In the genomic region with DNA sequence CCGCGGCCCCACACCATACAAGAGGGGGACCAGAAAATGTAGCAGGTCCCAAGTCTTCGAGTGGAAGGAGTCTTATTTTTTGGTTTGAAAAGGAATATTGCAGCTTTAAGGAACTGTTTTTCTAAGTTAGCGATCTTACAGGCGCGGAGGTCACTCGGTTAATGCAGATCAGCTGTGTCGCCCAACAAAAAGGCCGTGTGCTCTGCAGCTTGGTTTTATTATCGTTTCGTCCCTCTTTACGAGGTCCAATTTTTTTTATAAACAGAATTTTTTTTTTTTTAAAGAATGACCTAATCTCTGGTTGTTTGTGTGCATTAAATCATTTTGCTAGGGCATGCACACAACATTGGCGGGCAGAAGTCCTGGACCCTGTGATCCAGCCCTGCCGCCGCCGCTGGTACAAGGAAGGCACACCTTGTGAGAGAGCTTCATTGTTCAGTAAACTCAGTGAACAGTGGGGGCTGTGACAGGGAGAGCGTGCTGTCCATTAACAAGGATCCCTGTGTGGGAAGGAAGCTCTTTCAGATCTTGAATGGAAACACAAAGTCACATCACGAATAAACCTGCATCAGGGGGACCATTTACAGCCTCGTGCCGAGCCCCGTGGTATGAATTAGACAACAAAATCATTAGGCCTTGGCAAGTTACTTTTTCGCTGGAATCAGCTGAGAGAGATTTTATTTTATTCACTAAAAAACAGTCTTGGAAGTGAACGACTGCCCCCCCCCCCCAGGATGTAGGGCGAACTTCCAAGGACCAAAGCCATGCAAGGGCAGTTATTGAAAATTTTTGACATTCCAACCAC, we compare ENCODE assay signal across 12 mouse cellular contexts. TPM values are rescaled to one million over a fixed set of nuclear protein-coding genes. Genes with fewer than 3 reads are reported as not detected.
DNase-seq lines count a peak whose midpoint lies in the region; ATAC-seq and TF ChIP-seq lines count a peak whose summit lies in the region.
"Had no signal": no experiment of that assay in that cellular context is flagged by ENCODE, and none has a peak within 500 bp of the region (broad histone marks: within the 10 kb centered on the region; RNA-seq: fewer than 3 reads in every experiment).

No protein-coding gene starts in this region.

- H3K4me2 ChIP-seq in midbrain, embryonic 16.5 days (ENCODE audit: low read length), result peak overlapping the region; percentile 9; the same call in 1 of the 2 replicates
- peak overlapping the region; percentile 21; the same call in 1 of the 2 replicates for H3K4me2 ChIP-seq in forebrain, postnatal 0 days (ENCODE audit: low read depth)
- peak overlapping the region; percentile 43; the same call in 1 of the 2 replicates for H3K4me2 ChIP-seq in kidney, postnatal 0 days (ENCODE audit: low read length)
- H3K4me2 ChIP-seq in stomach, embryonic 16.5 days (ENCODE audit: low read depth, low read length), result peak overlapping the region; percentile 9; the same call in 1 of the 2 replicates

- H3K4me3 ChIP-seq in midbrain, embryonic 16.5 days (ENCODE audit: low read depth, low read length), result no peak overlapping the region
- H3K4me3 ChIP-seq in midbrain, embryonic 10.5 days, result no peak overlapping the region
- H3K4me3 ChIP-seq in forebrain, postnatal 0 days (ENCODE audit: low read depth, low read length), result no peak overlapping the region
- H3K4me3 ChIP-seq in kidney, postnatal 0 days (replicated peaks; ENCODE audit: low read depth, low read length), result no peak overlapping the region
- H3K4me3 ChIP-seq in stomach, embryonic 16.5 days (replicated peaks; ENCODE audit: low read length), result no peak overlapping the region

- DNase-seq in midbrain, embryonic 10.5 days (ENCODE audit: low spot score), result no peak
- DNase-seq in forebrain, postnatal 0 days, result no peak
- peak; percentile 87 for DNase-seq in kidney, postnatal 0 days (ENCODE audit: low spot score)
- no peak for DNase-seq in cerebellum, adult 11-12 months
- no peak for DNase-seq in testis, postnatal 14 days (ENCODE audit: low spot score)
- no peak for DNase-seq in right cerebral cortex, postnatal 10 days (ENCODE audit: low spot score in 2 of 2)
- DNase-seq: gastrocnemius, postnatal 36 days; thymus, postnatal 25 days had no signal

- H3K27me3 ChIP-seq in midbrain, embryonic 16.5 days (ENCODE audit: control insufficient read depth, insufficient read depth, low read depth, low read length), result no peaks in the 10 kb centered on the region
- H3K27me3 ChIP-seq in midbrain, embryonic 10.5 days (ENCODE audit: low read depth, poor library complexity, severe bottlenecking), result peaks cover 4% of the 10 kb centered on the region; the same call in 1 of the 2 replicates
- H3K27me3 ChIP-seq in forebrain, postnatal 0 days (ENCODE audit: insufficient read depth, low read length), result no peaks in the 10 kb centered on the region; the same call in none of the 2 replicates
- H3K27me3 ChIP-seq in kidney, postnatal 0 days (ENCODE audit: insufficient read depth, low read length), result no peaks in the 10 kb centered on the region
- no peaks in the 10 kb centered on the region for H3K27me3 ChIP-seq in stomach, embryonic 16.5 days (ENCODE audit: control insufficient read depth, insufficient read depth, low read length)

- peaks cover 4% of the 10 kb centered on the region; the same call in 1 of the 2 replicates for H3K4me1 ChIP-seq in midbrain, embryonic 16.5 days (ENCODE audit: control insufficient read depth, insufficient read depth, low read length)
- H3K4me1 ChIP-seq in midbrain, embryonic 10.5 days, result peaks cover 28% of the 10 kb centered on the region
- H3K4me1 ChIP-seq in forebrain, postnatal 0 days (ENCODE audit: insufficient read depth), result no peaks in the 10 kb centered on the region
- no peaks in the 10 kb centered on the region for H3K4me1 ChIP-seq in kidney, postnatal 0 days (replicated peaks; ENCODE audit: insufficient read depth, low read length)
- peaks cover 17% of the 10 kb centered on the region for H3K4me1 ChIP-seq in stomach, embryonic 16.5 days (ENCODE audit: control insufficient read depth, insufficient read depth, low read length)
- H3K4me1 ChIP-seq: megakaryocyte, embryonic 14.5 days had no signal

- no peak for ATAC-seq in midbrain, embryonic 16.5 days
- no peak for ATAC-seq in forebrain, postnatal 0 days
- no peak for ATAC-seq in kidney, postnatal 0 days (replicated peaks; ENCODE audit: low FRiP score, low read depth)
- no peak for ATAC-seq in stomach, embryonic 16.5 days (ENCODE audit: insufficient read depth, low FRiP score)

- 65% methylated on average over 24 of the region's 24 CpGs for WGBS in midbrain, embryonic 16.5 days
- 79% methylated on average over 24 of the region's 24 CpGs for WGBS in midbrain, embryonic 10.5 days
- 33% methylated on average over 24 of the region's 24 CpGs for WGBS in forebrain, postnatal 0 days
- 36% methylated on average over 24 of the region's 24 CpGs for WGBS in kidney, postnatal 0 days
- 53% methylated on average over 24 of the region's 24 CpGs for WGBS in stomach, embryonic 16.5 days

- no peak overlapping the region for H3K9ac ChIP-seq in midbrain, embryonic 16.5 days (ENCODE audit: low read depth, low read length)
- no peak overlapping the region for H3K9ac ChIP-seq in forebrain, postnatal 0 days
- H3K9ac ChIP-seq in kidney, postnatal 0 days (ENCODE audit: low read depth, low read length), result peak overlapping the region; percentile 36; the same call in 1 of the 2 replicates
- H3K9ac ChIP-seq in stomach, embryonic 16.5 days (ENCODE audit: low read length), result no peak overlapping the region

- H3K9me3 ChIP-seq in midbrain, embryonic 16.5 days (replicated peaks; ENCODE audit: control insufficient read depth, low read length, poor library complexity, severe bottlenecking), result no peaks in the 10 kb centered on the region
- no peaks in the 10 kb centered on the region for H3K9me3 ChIP-seq in midbrain, embryonic 10.5 days (replicated peaks)
- no peaks in the 10 kb centered on the region for H3K9me3 ChIP-seq in forebrain, postnatal 0 days (ENCODE audit: low read length)
- H3K9me3 ChIP-seq in kidney, postnatal 0 days (replicated peaks; ENCODE audit: low read length), result no peaks in the 10 kb centered on the region
- H3K9me3 ChIP-seq in stomach, embryonic 16.5 days (replicated peaks; ENCODE audit: control insufficient read depth, low read length), result no peaks in the 10 kb centered on the region

- no peak for TF ChIP-seq CTCF in forebrain, postnatal 0 days (IDR thresholded peaks at IDR 0.05; ENCODE audit: low read depth)
- no peak for TF ChIP-seq CTCF in kidney, postnatal 0 days (IDR thresholded peaks at IDR 0.05; ENCODE audit: low read depth)

- H3K27ac ChIP-seq in midbrain, embryonic 16.5 days (ENCODE audit: low read length), result no peak overlapping the region
- no peak overlapping the region; the same call in 1 of the 2 replicates for H3K27ac ChIP-seq in midbrain, embryonic 10.5 days (replicated peaks)
- H3K27ac ChIP-seq in forebrain, postnatal 0 days (ENCODE audit: low read depth, low read length), result no peak overlapping the region
- peak overlapping the region; percentile 73; the same call in 1 of the 2 replicates for H3K27ac ChIP-seq in kidney, postnatal 0 days
- no peak overlapping the region for H3K27ac ChIP-seq in stomach, embryonic 16.5 days (ENCODE audit: low read length)

- no peaks in the 10 kb centered on the region for H3K36me3 ChIP-seq in midbrain, embryonic 16.5 days (ENCODE audit: control insufficient read depth, insufficient read depth, low read length)
- no peaks in the 10 kb centered on the region for H3K36me3 ChIP-seq in midbrain, embryonic 10.5 days
- H3K36me3 ChIP-seq in forebrain, postnatal 0 days (ENCODE audit: insufficient read depth), result no peaks in the 10 kb centered on the region
- H3K36me3 ChIP-seq in kidney, postnatal 0 days (ENCODE audit: insufficient read depth, low read length), result no peaks in the 10 kb centered on the region
- H3K36me3 ChIP-seq in stomach, embryonic 16.5 days (ENCODE audit: control insufficient read depth, insufficient read depth, low read length), result no peaks in the 10 kb centered on the region
- H3K36me3 ChIP-seq: G1E had no signal

RNA-seq across cellular contexts. Expression of gene Msrb3, which starts 48.3 kb away (rescaled TPM):
- polyA plus RNA-seq in midbrain, embryonic 16.5 days (2015; fragmentation: Nextera tagmentation; extraction: Ambion mirVana), result 1.0 and 1.3 TPM in 2 replicates
- polyA plus RNA-seq in midbrain, embryonic 10.5 days (2016; fragmentation: Nextera tagmentation; extraction: Ambion mirVana), result 3.2 TPM in 2 replicates
- 3.2 and 6.1 TPM in 2 replicates for total RNA-seq in forebrain, postnatal 0 days (2014; rRNA removed)
- polyA plus RNA-seq in forebrain, postnatal 0 days (2015; fragmentation: Nextera tagmentation; extraction: Ambion mirVana), result 0.67 and 1.5 TPM in 2 replicates
- polyA plus RNA-seq in kidney, postnatal 0 days (2015; fragmentation: Nextera tagmentation; extraction: Ambion mirVana), result 9.9 and 13.2 TPM in 2 replicates
- 22.6 and 29.6 TPM in 2 replicates for polyA plus RNA-seq in stomach, embryonic 16.5 days (2015; fragmentation: Nextera tagmentation; extraction: Ambion mirVana)
- polyA plus RNA-seq: G1E had no signal
